Mouse (Mus musculus): ENCODE measurements at regions not wholly inside any gene's neighbourhood (a gene's known extent, or its start where the extent isn't known, plus 50 kb on each side); places are given as distances from the start of the nearest gene placed in this dataset.

- WGBS, result 51% methylated on average over 9 of the region's 9 CpGs
- Histone ChIP-seq H3K36me3 (no peaks in the 10 kb centered on the region), H3K27me3 (replicated peaks) (no peaks in the 10 kb centered on the region), H3K4me3 (replicated peaks) (no peak overlapping the region), H3K9ac (replicated peaks) (no peak overlapping the region), H3K9me3 (replicated peaks) (no peaks in the 10 kb centered on the region), H3K4me2 (no peak overlapping the region), H3K27ac (replicated peaks) (no peak overlapping the region), H3K4me1 (no peaks in the 10 kb centered on the region)
- no peak for ATAC-seq (ENCODE audit: low FRiP score)
These were observed 50.9 kb upstream of the Cpne4 start for GRCm38 (mm10) chr9:104496220-104496619.

- Histone ChIP-seq H3K36me3 (no peaks in the 10 kb centered on the region), H3K9ac (replicated peaks) (no peak overlapping the region), H3K27ac (replicated peaks) (no peak overlapping the region), H3K4me2 (no peak overlapping the region), H3K9me3 (replicated peaks) (no peaks in the 10 kb centered on the region), H3K4me3 (replicated peaks) (no peak overlapping the region), H3K27me3 (replicated peaks) (no peaks in the 10 kb centered on the region), H3K4me1 (0 out of 2 replicates have a peak, but pooled peaks cover 2% of the 10 kb centered on the region)
- ATAC-seq (ENCODE audit: low FRiP score), result no peak
These were observed 56.4 kb upstream of the Cpne4 start for GRCm38 (mm10) chr9:104490696-104491095.

- H3K4me2 ChIP-seq, result no peak overlapping the region
- no peaks in the 10 kb centered on the region for H3K36me3 ChIP-seq
- H3K4me1 ChIP-seq, result 0 out of 2 replicates have a peak, but pooled peaks cover 2% of the 10 kb centered on the region
- H3K27ac ChIP-seq (replicated peaks), result no peak overlapping the region
- no peak overlapping the region for H3K9ac ChIP-seq (replicated peaks)
- H3K4me3 ChIP-seq (replicated peaks), result no peak overlapping the region
- no peaks in the 10 kb centered on the region for H3K27me3 ChIP-seq (replicated peaks)
- 79% methylated on average over 6 of the region's 6 CpGs for WGBS
- no peaks in the 10 kb centered on the region for H3K9me3 ChIP-seq (replicated peaks)
- ATAC-seq (ENCODE audit: low FRiP score), result no peak
These were observed 57.7 kb upstream of the Cpne4 start for GRCm38 (mm10) chr9:104489383-104489782.

GRCm38 (mm10) chr9:104482440-104482839, 64.6 kb upstream of the Cpne4 start:
- H3K4me1 ChIP-seq, result no peaks in the 10 kb centered on the region
- no peak overlapping the region for H3K27ac ChIP-seq (replicated peaks)
- ATAC-seq (ENCODE audit: low FRiP score), result no peak
- no peak overlapping the region for H3K9ac ChIP-seq (replicated peaks)
- no peaks in the 10 kb centered on the region for H3K9me3 ChIP-seq (replicated peaks)
- 78% methylated on average over 5 of the region's 5 CpGs for WGBS
- no peak overlapping the region for H3K4me3 ChIP-seq (replicated peaks)
- H3K36me3 ChIP-seq, result no peaks in the 10 kb centered on the region
- H3K27me3 ChIP-seq (replicated peaks), result no peaks in the 10 kb centered on the region
- no peak overlapping the region for H3K4me2 ChIP-seq

GRCm38 (mm10) chr9:104480683-104481082, 66.4 kb upstream of the Cpne4 start:
- WGBS, result 76% methylated on average over 1 of the region's 1 CpGs
- ATAC-seq (ENCODE audit: low FRiP score), result no peak

GRCm38 (mm10) chr9:104474831-104475230, 72.3 kb upstream of the Cpne4 start:
- Histone ChIP-seq H3K9me3 (replicated peaks) (0 out of 2 replicates have a peak, but pooled peaks cover 3% of the 10 kb centered on the region), H3K9ac (replicated peaks) (no peak overlapping the region), H3K4me1 (no peaks in the 10 kb centered on the region), H3K4me3 (replicated peaks) (no peak overlapping the region), H3K27me3 (replicated peaks) (no peaks in the 10 kb centered on the region), H3K4me2 (no peak overlapping the region), H3K27ac (replicated peaks) (no peak overlapping the region), H3K36me3 (no peaks in the 10 kb centered on the region)
- WGBS, result 83% methylated on average over 4 of the region's 4 CpGs
- ATAC-seq (ENCODE audit: low FRiP score), result no peak

More at GRCm38 (mm10) chr9:104480683-104481082, 66.4 kb upstream of the Cpne4 start:
- Histone ChIP-seq H3K4me1 (no peaks in the 10 kb centered on the region), H3K4me3 (replicated peaks) (no peak overlapping the region), H3K9ac (replicated peaks) (no peak overlapping the region), H3K27ac (replicated peaks) (no peak overlapping the region), H3K4me2 (no peak overlapping the region), H3K36me3 (no peaks in the 10 kb centered on the region), H3K27me3 (replicated peaks) (no peaks in the 10 kb centered on the region), H3K9me3 (replicated peaks) (no peaks in the 10 kb centered on the region)

- no peak for ATAC-seq (ENCODE audit: low FRiP score)
- Histone ChIP-seq H3K9ac (replicated peaks) (no peak overlapping the region), H3K4me2 (no peak overlapping the region), H3K27ac (replicated peaks) (no peak overlapping the region), H3K9me3 (replicated peaks) (no peaks in the 10 kb centered on the region), H3K4me3 (replicated peaks) (no peak overlapping the region), H3K36me3 (no peaks in the 10 kb centered on the region), H3K4me1 (no peaks in the 10 kb centered on the region), H3K27me3 (replicated peaks) (no peaks in the 10 kb centered on the region)
- WGBS, result 92% methylated on average over 1 of the region's 1 CpGs
These were observed 79.8 kb upstream of the Cpne4 start for GRCm38 (mm10) chr9:104467238-104467637.

- no peaks in the 10 kb centered on the region for H3K27me3 ChIP-seq (replicated peaks)
- no peak overlapping the region for H3K9ac ChIP-seq (replicated peaks)
- H3K27ac ChIP-seq (replicated peaks), result no peak overlapping the region
- H3K4me3 ChIP-seq (replicated peaks), result no peak overlapping the region
- ATAC-seq (ENCODE audit: low FRiP score), result no peak
- H3K9me3 ChIP-seq (replicated peaks), result no peaks in the 10 kb centered on the region
- H3K36me3 ChIP-seq, result no peaks in the 10 kb centered on the region
- WGBS, result 92% methylated on average over 4 of the region's 4 CpGs
- no peaks in the 10 kb centered on the region for H3K4me1 ChIP-seq
- no peak overlapping the region for H3K4me2 ChIP-seq
These were observed 83.4 kb upstream of the Cpne4 start for GRCm38 (mm10) chr9:104463701-104464100.

- Histone ChIP-seq H3K4me2 (no peak overlapping the region), H3K9me3 (replicated peaks) (no peaks in the 10 kb centered on the region), H3K4me1 (no peaks in the 10 kb centered on the region), H3K4me3 (replicated peaks) (no peak overlapping the region), H3K27me3 (replicated peaks) (no peaks in the 10 kb centered on the region), H3K36me3 (no peaks in the 10 kb centered on the region), H3K27ac (replicated peaks) (no peak overlapping the region), H3K9ac (replicated peaks) (no peak overlapping the region)
- no peak for ATAC-seq (ENCODE audit: low FRiP score)
These were observed 87.0 kb upstream of the Cpne4 start for GRCm38 (mm10) chr9:104460133-104460532.

- no peak for ATAC-seq (ENCODE audit: low FRiP score)
- Histone ChIP-seq H3K4me3 (replicated peaks) (no peak overlapping the region), H3K9me3 (replicated peaks) (no peaks in the 10 kb centered on the region), H3K27ac (replicated peaks) (no peak overlapping the region), H3K4me1 (no peaks in the 10 kb centered on the region), H3K4me2 (no peak overlapping the region), H3K36me3 (no peaks in the 10 kb centered on the region), H3K27me3 (replicated peaks) (no peaks in the 10 kb centered on the region), H3K9ac (replicated peaks) (no peak overlapping the region)
- 48% methylated on average over 4 of the region's 4 CpGs for WGBS
These were observed 89.5 kb upstream of the Cpne4 start for GRCm38 (mm10) chr9:104457635-104458034.

- Histone ChIP-seq H3K4me3 (replicated peaks) (no peak overlapping the region), H3K9me3 (replicated peaks) (no peaks in the 10 kb centered on the region), H3K9ac (replicated peaks) (no peak overlapping the region), H3K36me3 (no peaks in the 10 kb centered on the region), H3K4me2 (no peak overlapping the region), H3K27ac (replicated peaks) (no peak overlapping the region), H3K4me1 (no peaks in the 10 kb centered on the region), H3K27me3 (replicated peaks) (no peaks in the 10 kb centered on the region)
- 82% methylated on average over 8 of the region's 8 CpGs for WGBS
- ATAC-seq (ENCODE audit: low FRiP score), result no peak
These were observed 98.4 kb upstream of the Cpne4 start for GRCm38 (mm10) chr9:104448577-104449165.

- no peak overlapping the region for H3K27ac ChIP-seq (replicated peaks)
- 57% methylated on average over 5 of the region's 5 CpGs for WGBS
- ATAC-seq (ENCODE audit: low FRiP score), result no peak
- no peaks in the 10 kb centered on the region for H3K27me3 ChIP-seq (replicated peaks)
- no peaks in the 10 kb centered on the region for H3K4me1 ChIP-seq
- no peaks in the 10 kb centered on the region for H3K36me3 ChIP-seq
- no peak overlapping the region for H3K4me2 ChIP-seq
- no peaks in the 10 kb centered on the region for H3K9me3 ChIP-seq (replicated peaks)
- no peak overlapping the region for H3K4me3 ChIP-seq (replicated peaks)
- H3K9ac ChIP-seq (replicated peaks), result no peak overlapping the region
These were observed 102.2 kb upstream of the Cpne4 start for GRCm38 (mm10) chr9:104444906-104445305.

GRCm38 (mm10) chr9:104443236-104443635, 103.8 kb upstream of the Cpne4 start:
- Histone ChIP-seq H3K4me2 (no peak overlapping the region), H3K9me3 (replicated peaks) (no peaks in the 10 kb centered on the region), H3K27me3 (replicated peaks) (no peaks in the 10 kb centered on the region), H3K4me3 (replicated peaks) (no peak overlapping the region), H3K36me3 (no peaks in the 10 kb centered on the region), H3K27ac (replicated peaks) (no peak overlapping the region), H3K9ac (replicated peaks) (no peak overlapping the region), H3K4me1 (no peaks in the 10 kb centered on the region)
- ATAC-seq (ENCODE audit: low FRiP score), result no peak
- WGBS, result 82% methylated on average over 7 of the region's 7 CpGs
